Mouse (Mus musculus): ENCODE data around the gene H2-DMb2.

DNA sequence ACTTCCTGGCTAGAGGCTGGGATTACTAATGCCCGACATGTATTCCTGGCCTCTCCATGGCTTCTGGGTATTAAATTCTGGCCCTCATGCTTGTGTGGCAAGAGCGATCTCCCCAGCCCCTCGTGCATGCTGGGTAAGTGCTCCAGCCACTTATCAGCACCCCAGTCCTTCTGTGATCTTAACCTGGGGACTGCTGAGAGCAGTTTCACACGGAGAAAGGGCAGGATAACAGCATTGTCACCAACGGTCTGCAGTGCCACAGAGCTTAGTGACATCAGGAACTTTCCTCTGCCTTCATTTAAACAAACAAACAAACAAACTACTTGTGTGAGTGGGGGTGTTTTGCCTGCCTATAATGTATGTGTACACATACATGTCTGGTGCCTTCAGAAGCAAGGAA, 2.9 kb upstream of the H2-DMb2 start:
- TF ChIP-seq POLR2A (IDR thresholded peaks at IDR 0.05; ENCODE audit: extremely low read depth, insufficient read depth, low read length): no peak
- no peak for TF ChIP-seq CTCF (IDR thresholded peaks at IDR 0.05; ENCODE audit: low read depth, low read length)

Data from liver, adult 2 months (tissue).